Mouse (Mus musculus): ENCODE results near the gene Ddrgk1. TPM values are rescaled to one million over a fixed set of nuclear protein-coding genes. Genes with fewer than 3 reads are reported as not detected.

The Ddrgk1 gene
- total RNA-seq (2022), result 100 to 1,000 TPM; 106 to 118 (median 114) TPM

DNA sequence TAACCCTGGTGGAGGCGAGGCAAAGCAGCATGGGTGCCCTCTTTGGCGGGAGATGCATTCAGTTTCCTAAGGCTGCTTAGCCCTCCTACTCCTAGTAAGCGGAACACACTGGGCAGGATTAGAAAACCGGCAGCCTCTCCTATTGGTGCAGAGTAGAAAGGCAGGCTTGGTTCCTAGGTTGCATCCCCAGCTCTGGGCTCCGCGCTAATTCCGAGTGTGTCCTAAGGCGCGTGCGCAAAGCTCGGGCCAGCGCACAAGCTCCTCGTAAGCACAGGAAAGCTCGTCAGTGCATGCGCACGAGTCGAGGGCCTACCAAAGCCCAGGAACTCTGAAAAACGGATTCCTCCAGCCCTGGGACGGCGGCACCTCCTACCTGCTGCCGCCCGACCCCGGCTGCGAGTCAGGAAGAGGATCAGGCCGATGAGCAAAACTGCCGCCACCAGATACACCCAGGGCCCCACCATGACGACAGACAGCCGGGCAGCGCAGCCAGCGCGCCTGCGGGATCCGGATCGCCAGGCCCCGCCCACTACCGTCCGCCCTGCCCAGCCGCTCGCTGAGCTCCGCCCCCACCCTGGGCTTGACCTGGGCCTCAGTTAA lies at the start of gene Ddrgk1:
Gene Ddrgk1, minus strand, starts transcription at position 558 of the 600 bp plus-strand sequence.
- peak; percentile 94 to 96 for DNase-seq (ENCODE audit: low spot score in 2 of 2)

DNA sequence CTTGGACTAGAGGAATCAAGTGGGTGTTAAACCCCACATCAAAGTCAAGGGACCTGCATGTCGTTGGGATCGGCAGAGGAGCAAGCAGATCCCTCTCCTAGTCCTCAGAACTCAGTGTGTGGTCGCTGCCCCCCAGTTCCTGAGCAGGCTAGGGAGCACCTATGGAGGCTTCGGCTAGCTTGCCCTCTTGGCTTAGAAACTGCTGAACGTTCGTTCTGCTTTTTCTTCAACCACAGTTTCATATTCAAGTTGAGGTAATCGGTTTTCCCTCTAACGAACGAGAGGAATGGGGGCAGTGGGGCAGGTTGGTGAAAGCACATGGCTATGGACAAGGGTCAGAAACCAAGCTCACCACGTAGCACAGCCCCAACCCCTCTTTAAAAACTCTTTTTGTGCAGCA lies 42.6 kb upstream of the Ddrgk1 start:
- no peak for DNase-seq (ENCODE audit: low spot score in 2 of 2)

DNA sequence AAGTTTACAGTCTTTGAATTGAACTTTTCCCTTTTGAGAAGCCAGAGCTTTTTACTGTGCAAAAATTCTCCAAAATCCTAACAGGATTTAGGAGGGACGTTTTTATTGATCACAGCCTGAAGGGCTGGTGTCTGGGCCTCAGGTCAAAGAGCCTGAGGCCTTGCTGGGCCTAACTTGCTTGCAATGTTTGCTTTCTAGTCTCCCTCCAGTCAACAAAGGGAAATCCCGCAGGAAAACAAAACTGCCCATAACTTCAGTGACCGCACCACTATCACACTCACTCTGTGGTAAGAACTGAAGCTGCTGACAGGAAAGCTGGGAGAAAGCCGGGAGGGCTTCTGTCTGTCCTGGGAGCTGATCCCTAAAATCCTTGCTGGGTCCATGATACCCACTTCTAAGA lies 42.1 kb upstream of the Ddrgk1 start:
- no peak for DNase-seq (ENCODE audit: low spot score in 2 of 2)

DNA sequence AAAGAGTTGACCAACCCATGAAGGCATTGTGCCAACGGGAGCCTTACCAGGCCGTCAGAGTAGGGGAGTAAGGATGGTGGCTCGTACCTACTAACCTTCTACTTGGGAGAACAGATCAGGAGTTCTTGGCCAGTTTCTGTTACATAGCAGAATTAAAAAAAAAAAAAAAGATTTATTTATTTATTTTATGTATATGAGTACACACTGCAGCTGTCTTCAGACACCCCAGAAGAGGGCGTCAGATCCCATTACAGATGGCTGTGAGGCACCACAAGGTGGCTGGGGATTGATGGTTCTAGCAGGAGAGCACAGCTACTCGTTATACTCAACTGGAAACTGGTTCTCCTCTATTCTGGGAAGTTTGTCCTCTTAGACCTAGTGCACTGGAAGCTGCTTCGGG lies 40.7 kb upstream of the Ddrgk1 start:
- DNase-seq (ENCODE audit: low spot score in 2 of 2), result no peak

DNA sequence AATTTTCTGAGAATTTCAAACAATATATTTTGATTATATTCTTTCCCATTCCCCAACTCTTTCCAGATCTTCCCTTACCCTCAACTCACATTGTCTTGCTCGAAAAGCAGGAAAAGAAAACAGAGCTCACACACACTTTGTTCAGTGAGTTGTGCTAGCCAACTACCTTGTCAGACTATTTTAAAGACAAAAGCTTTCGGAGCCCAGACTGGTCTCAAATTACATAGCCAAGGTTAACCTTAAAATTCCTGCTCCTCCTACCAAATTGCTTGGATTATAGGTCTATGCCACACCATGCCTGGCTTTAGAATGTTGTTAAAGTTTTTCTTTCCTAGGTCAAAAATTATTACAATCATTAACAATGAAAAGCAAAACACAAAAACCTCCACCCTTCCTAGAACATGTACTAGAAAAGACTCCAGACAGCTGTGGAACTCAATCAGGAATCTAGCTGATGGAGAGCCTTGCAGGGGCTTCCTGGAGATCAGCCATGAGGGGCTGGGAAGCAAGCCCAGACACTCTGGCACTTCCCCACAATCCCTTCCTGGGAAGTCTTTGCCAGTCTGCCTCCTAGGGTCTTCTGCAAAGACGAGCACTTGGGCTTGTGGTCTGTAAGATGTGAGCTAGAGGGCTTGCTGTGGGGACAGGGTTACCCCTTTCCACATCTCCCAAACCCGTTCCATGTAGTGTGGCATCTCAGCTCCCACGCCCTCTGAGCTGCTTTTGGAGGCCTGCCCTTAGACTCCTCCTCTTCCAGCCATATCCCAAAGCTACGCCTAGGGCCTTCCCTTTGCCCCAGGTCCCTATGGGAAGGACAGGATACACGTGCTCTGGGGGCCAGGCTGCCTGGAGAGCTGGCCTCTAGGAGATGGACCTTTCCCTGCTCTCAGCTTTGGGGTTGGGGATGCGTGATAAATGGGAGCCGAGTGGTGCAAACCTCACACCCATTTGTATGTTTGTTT lies 39.9 kb upstream of the Ddrgk1 start:
- no peak for DNase-seq (ENCODE audit: low spot score in 2 of 2)

DNA sequence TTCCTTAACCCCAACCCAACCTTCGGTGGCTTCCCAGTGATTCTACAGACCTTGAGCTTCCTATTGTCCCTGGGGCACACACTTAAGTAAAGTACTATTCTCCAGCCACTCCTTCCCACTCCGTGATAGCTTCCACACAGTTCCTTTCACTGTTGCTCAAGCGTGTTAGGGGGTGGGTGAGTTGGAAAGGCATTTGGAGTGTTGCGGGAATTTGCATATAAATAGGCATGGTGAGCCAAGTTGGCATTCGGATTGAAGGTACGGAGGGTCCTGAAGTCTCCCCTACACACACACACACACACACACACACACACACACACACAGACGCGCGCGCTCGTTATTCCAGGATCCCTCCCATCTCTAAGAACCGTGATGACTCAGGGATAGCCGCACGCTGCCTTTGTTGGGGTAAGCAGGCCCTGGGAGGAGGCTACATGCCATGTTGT lies 33.4 kb upstream of the Ddrgk1 start:
- DNase-seq (ENCODE audit: low spot score in 2 of 2), result no peak

DNA sequence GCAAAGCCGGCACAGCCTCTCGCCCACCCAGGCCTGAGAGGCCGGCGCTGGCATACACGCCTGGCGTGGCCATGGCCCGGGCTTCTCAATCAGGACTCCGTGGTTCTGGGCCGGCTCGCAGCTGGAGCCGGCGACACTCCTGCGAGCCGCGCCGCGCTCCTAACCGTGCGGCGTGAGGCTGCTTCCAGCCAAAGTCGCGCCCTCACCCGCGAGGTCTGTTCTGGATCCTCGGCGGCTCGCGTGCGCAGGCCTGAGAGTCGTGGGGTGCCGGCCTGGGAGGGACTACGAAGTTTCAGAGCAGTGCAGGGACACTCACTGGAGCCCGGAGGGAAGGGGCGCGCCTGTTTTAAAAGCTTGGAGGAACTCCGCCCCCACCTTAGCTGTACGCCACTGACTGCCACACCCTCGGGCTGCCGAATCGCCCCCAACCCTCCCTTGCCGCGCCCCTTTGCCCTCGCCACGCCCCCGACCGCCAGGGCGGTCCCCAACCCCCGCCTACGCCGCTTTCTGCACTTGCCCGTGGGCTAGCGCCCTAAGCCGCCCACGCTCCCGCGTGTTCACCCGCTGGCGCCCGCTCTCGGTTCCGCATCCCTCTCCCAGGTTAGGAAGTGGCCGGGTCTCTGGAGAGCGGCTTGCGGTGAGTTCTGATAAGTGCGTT lies 32.8 kb upstream of the Ddrgk1 start, which contains the start of gene Slc4a11:
Gene Slc4a11, minus strand, starts transcription at position 367 of the 658 bp plus-strand sequence.
- DNase-seq (ENCODE audit: low spot score in 2 of 2), result no peak

DNA sequence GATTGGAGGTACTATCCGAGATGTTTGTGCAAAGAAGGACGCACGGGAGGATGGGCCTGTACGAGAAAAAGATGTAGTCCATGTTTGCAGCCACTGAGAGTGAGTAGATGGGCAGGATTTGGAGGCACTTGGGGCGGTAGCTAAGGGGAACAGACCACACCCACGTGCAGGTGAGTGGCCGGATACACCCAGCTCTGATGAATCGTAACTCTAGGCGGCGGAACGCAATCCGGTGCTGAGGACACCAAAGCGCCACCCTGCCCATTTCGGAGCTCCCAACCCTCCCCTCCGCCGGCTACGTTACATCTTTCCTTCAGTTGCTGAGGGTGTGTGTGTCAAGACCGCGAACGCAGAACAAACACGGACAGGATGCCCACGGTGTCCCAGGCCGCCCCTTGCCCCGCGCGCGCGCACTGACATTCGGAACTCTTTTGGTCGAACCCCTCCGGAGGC lies 32.3 kb upstream of the Ddrgk1 start:
- DNase-seq (ENCODE audit: low spot score in 2 of 2), result no peak

DNA sequence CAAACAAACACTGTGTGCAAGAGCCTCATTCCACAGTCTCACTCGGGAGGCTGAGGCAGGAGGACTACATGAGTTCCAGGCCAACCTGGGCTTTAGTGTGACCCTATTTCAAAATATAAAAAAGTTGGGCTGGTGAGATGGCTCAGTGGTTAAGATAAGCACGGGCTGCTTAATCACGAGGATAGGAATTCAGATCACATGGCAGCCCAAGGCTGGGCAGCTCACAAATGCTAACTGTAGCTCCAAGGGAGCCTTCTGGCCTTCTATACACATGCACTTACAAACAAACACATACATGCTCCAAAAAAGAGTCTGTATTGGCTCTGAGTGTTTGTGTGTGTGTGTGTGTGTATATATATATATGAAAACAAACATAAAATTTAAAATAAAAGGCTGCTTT lies 29.1 kb upstream of the Ddrgk1 start:
- no peak for DNase-seq (ENCODE audit: low spot score in 2 of 2)

DNA sequence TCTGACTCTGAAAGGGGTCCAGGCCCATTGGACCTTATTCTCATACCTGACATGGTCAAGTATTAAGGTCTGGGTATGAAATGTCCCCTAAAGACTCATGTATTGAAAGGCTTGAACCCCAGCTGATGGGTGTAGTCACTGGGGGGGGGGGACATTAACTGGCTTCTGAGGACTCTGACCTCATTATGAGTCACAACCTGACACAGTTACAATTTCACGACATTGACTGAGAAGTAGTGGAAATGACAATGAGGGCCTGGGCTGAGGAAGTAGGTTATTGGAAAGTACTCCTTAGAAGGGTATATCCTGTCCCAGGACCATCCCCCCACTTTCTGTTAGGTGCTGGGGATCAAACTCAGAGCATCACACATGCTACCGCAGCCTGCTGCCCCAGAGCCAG lies 24.6 kb upstream of the Ddrgk1 start:
- DNase-seq (ENCODE audit: low spot score in 2 of 2), result no peak

DNA sequence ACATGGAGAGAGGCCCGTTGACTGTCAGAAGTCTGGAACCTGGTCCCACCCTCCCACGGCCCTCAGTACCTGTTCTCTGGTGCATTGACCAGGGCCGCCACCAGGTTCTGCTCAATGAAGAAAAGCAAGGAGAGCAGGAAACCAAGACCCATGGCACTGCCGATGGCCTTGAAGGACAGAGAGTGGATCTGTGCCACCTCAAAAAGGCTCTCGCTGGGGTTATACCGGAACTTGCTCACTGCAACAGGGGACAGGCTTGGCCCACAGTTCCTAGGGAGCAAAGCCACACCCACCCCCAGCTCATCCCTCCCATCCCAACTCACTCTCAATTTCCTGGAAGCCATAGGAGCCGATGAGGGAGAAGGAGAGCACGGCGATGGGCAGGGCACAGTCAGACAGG lies 21.0 kb upstream of the Ddrgk1 start:
- no peak for DNase-seq (ENCODE audit: low spot score in 2 of 2)

DNA sequence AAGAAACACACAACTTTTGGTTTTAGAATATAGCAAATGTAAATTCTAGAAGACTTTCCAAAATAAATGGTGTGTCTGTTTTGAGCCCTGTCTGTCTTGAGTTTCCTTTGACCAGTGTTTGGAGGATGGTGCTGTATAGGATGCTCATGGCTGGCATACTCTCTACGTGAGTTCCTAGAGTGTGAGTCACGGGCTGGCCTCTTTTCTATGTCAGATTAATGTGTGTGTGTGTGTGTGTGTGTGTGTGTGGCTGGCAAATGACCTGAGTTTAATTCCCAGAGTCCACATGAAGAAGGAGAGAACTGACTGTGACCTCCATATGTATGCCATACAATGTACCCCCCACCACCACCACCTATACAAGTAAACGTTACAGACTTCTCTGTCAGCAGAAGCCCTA lies 17.1 kb upstream of the Ddrgk1 start:
- no peak for DNase-seq (ENCODE audit: low spot score in 2 of 2)

DNA sequence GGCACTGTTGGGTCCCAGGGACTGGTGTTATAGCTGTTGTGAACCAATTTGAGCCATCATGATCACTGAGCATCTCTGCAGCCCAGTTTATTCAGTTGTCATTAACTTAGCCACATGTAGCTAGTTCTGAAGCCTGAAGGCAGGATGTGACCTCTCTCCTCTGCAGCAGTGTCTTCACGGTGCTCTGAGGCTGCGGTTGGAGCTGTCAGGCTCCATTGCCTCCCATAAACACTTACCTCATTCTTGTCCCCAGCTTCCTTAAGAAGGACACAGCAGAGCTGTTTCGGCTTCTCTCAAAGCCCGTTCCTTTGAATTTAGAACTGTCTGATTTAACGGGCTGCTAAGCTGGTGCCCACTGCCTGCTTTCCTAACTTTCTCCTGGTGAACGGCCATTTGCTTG lies 15.4 kb upstream of the Ddrgk1 start:
- DNase-seq (ENCODE audit: low spot score in 2 of 2), result no peak

DNA sequence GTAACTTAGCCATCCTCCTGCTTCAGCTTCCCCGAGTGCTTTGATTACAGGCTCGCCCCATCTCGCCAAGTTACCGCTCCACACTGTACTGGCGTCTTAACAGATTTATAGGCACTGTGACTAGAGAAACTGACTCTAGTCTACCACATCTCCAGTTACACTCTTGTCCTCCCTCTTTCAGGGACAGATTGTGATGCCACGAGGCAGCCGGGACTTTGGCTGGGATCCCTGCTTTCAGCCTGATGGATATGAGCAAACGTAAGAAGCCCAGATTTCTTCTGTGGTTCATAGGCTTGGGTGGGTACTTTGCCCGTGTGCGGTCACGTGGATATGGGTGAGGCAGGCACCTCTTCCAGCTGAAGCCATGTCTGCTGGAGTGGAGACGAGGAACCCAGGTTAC lies 14.7 kb upstream of the Ddrgk1 start:
- DNase-seq (ENCODE audit: low spot score in 2 of 2), result no peak

DNA sequence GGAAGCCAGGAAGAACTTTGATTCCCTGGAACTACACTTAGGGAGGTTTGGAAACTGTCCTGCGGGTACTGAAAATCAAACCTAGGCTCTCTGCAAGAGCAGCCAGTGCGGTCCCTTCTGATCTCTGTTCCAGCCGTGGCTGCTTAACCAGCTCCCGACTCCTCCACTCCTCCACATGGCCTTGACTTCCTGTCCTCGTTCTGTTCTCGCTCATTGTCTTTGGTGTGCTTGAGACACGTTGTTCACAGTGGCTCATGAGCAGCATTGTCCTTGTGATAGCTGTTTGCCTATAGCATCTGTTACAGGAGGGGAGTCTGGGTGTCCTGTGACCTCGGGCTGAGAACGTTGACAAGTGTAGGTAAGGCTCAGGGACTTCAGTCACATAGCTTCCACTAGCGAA lies 12.8 kb upstream of the Ddrgk1 start:
- DNase-seq (ENCODE audit: low spot score in 2 of 2), result no peak

DNA sequence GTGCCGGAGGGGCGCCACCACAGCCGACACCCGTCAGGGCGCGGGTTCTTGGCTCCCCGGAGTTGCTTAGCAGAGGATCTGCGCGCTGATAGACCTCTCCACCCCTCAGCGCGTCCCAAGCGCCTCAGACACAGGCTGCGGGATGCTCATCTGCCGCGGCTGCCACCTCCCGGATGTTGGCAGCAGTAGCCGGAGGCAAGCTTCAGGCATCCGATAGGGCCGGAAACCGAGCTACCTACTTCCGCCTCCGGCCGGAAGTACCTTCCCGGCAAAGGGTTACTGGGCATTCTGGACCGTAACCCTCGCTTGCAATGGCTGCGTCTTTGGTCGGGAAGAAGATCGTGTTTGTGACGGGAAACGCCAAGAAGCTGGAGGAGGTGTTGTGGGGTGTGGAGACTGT lies 3.1 kb upstream of the Ddrgk1 start, which contains the start of gene Itpa:
Gene Itpa, plus strand, starts transcription at position 52 of the 400 bp plus-strand sequence.
- peak; percentile 76 to 83 for DNase-seq (ENCODE audit: low spot score in 2 of 2)

DNA sequence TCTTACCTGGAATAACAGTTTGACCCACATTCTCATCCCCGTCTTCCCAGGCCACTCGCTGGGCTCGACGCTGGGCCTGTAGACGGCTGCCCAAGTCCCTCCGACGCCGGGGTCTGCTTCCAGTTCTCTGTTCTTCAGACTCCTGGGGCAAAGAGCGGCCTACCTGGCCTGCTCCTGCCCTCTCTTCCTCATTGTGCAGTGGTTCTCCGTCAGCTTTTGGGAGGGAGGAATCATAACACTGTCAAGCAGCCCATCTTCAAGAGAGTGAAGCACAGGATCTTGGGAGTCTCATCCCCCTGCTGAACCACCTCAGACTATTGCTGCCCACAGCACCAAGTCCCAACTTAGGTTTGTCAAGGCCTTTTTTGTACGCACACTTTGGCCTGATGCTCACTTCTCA lies 1.1 kb downstream of the Ddrgk1 start:
- no peak for DNase-seq (ENCODE audit: low spot score in 2 of 2)

DNA sequence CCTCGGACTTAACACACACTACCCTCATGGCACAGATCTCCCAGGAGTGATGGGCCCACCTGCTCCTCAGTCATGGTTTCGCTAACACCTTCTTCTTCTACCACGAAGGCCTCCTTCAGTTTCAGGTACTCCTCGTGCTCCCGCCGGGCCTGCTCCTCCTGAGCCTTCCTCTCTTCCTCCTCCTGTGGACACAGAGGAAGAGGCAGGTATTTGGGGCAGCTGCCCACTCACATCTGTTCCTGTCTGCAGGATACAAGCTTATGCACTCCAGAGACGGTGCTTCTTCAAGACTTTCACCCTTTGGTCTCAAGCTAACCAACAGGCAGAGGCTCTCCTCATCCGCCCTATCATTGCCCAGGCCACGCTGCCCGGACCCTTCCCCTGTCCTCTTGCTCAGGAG lies 5.9 kb downstream of the Ddrgk1 start:
- DNase-seq (ENCODE audit: low spot score in 2 of 2), result peak in 1 of 2 experiments; percentile 62

DNA sequence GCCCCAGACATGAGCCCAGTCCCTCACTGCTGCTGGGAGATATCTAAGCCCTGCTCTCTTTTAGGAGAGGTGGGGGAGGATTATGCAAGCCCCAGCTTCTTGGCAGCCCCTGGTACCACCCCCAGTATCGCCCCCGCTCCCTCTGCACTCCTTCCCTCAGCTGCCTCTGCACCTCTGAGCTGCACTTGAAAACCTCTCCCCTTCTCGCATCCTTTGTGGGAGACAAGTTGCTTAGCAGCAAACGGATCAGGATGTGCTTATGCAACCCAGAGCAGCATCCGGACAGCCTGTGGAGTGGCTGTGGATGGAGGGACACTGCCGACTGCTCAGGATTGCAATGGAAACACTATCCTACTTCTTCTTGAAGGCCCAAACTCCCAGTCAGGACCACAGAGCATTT lies 6.9 kb downstream of the Ddrgk1 start:
- DNase-seq (ENCODE audit: low spot score in 2 of 2), result peak; percentile 66 to 93

DNA sequence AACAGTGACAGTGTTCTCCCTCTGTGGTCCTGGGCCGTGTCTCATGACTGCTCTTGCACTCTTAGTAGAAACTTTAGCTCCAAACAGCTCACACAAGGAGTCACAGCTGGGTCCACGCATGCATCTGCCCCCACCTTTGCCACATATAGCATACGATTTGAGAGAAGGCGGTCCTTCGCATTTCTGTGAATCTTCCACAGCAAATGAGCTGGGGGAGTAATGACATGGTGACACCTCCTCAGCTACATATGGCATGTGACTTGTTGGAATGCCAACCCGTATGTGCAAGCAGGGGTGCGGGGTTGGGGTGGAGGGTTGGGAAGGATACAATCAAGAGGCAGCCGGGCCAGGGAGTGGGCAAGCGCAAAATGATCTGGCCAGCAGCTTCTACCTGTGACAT lies 7.9 kb downstream of the Ddrgk1 start:
- peak in 1 of 2 experiments; percentile 90 for DNase-seq (ENCODE audit: low spot score in 2 of 2)

DNA sequence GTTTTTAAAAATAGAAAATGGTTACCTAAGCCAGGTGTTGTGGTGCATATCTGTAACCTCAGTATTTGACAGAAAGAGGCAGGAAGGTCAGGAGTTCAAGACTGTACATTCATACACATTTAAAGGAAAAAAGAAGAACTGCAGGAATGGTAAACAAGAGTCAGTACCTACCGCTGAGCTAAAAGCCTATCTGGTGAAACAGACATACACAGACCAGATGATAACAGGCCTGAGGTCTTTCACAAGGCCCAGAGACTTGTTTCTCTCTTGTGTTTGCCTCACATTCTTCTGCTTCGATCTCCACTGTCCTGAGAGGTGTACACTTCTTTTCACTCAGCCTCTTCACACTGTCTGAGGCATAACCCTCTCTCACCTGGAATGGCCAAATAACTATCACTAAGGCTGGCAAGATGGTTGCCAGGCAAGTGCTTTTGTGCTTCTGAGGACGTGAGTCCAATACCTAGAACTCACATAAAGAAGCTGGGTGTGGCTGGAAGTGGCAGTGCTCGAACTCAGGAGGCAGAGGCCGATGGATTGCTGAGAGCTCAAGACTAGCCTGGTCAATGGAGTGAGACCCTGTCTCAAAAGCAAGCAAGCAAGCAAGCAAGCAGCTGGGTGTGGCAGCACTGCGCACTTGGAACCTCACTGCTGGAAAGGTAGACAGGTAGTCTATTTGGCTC lies 8.7 kb downstream of the Ddrgk1 start:
- no peak for DNase-seq (ENCODE audit: low spot score in 2 of 2)

All from left cerebral cortex, adult 8-10 months (tissue).